Mouse (Mus musculus) urinary bladder, adult 2 months (tissue): Measurements from ENCODE around the gene Samd4b. TPM values are rescaled to one million over a fixed set of nuclear protein-coding genes. Genes with fewer than 3 reads are reported as not detected.
"Not testable (repeated sequence)": the region's sequence is repeated elsewhere in the genome, so short reads cannot be mapped to it uniquely, and the experiment has no call there.

Experiments used
- DNase-seq: peaks from one replicate; pipeline ENCODE4 v3.0.0; 2022; ENCODE audit warnings: low spot score
- polyA plus RNA-seq: library from polyadenylated mRNA; depleted of rRNA; stranded (reverse); fragments of >200 nt; gene quantifications from 2 replicates; pipeline ENCODE4 v1.2.3, GENCODE M21; 2012; rRNA removed

Samd4b gene
- polyA plus RNA-seq, result 49.9 and 54.5 TPM in 2 replicates

DNA sequence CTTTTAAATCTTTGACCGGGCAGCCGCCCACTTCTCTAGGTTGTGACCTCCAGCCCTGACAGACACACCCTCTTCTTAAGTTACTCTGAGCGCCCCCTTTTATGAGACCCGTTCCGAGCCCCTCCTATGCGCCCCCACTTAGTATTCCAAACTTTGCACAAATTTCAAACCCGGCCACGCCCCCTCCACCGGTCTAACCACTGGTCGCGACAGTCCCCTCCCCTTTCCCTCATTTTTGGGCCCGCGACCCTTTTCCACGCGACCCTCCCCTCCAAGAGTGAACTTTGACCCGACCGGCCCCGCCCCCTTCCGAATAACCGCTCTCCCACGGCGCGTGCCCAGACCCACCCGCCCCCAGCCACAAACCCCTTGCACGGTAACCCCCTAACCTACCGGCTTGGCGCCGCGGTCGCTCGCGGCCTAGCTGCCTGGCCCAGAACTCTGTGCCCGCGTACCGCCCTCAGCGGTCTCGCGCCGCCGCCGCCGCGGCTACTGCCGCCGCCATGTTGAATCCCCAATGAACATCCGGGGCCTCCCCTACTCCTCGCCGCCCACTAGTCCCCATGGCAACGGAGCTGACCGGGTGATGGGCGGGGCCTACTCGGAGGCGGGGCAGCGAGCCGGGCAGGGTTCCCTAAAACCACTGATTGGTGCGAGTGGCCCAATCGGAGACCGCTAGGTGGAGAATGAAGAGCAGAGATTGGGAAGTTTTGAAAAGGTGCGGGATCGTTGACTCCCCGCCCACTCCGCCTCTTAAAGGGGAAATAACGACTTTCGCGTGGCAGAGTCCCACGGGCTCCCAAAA lies at the start of gene Samd4b, which contains the start of gene Pak4:
Gene Samd4b (minus strand): TSS at position 503 of the 805 bp plus-strand sequence.
Gene Pak4 (minus strand): TSS at position 544 of the 805 bp plus-strand sequence.
- DNase-seq, result peak; percentile 95

DNA sequence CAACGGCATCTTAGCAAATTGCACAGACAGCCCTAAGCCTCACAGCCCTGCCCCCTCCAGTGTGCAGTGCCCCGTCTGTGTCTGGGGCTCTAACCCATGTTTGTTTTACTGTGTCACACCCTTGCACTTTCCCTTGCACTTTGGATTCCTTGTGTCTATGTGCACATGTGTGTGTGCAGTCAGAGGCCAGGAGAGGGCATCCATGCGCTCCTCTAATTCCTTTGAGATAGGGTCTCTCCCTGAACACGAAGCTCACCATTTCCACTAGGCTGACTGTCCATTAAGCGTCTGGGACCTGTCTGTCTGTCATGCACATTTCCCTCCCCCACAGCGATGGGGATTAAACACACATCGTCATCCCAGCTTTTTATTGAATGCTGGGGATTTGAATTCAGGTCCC lies 49.1 kb upstream of the Samd4b start:
- DNase-seq, result no peak

GRCm38 (mm10) chr7:28645947-28646475 lies 48.1 kb upstream of the Samd4b start:
- no peak for DNase-seq

GRCm38 (mm10) chr7:28645366-28645765 lies 47.4 kb upstream of the Samd4b start:
- DNase-seq, result no peak

- DNase-seq, result no peak
Observed at GRCm38 (mm10) chr7:28641546-28641945, 43.6 kb upstream of the Samd4b start.

DNA sequence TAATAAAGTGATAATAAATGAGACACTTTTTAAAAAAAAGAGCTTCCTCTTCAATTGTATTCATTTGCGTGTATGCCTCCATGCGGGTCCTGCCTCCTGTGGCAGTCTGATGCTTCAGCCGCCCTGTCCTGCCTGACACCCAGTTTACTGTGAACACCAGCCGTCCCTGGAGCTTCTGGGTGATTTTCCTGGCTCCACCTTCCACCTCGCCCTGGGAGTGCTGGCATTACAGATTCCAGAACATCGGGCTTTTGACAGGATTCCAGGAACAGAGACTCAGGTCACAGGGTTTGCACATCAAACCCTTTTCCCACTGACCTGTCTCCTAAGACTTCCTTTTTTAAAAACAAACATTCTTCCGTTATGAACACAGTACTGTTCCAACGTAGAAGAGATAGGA lies 39.6 kb upstream of the Samd4b start:
- no peak for DNase-seq

DNA sequence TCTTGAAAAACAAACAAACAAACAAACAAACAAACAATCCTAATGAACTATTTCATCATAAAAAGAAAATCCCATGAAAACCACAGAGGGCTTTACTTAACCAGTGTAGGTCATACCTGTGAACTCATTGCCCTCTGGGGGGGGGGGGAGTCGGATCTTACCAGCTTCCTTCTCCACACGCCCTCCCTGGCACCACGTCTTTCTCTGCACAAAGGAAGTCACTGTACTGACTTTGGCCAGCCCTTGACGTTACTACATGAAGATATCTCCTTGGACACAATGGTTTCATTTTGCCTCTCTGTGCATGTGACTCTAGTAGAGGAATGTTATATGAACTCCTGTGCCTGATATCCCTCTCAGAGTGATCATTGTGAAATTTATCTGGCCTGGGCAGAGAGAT lies 36.2 kb upstream of the Samd4b start:
- DNase-seq, result no peak

GRCm38 (mm10) chr7:28631073-28631472 lies 33.1 kb upstream of the Samd4b start, which contains the start of gene Acp7:
Gene Acp7 (minus strand): TSS chr7:28631332.
- no peak for DNase-seq

GRCm38 (mm10) chr7:28624791-28625190 lies 26.8 kb upstream of the Samd4b start:
- no peak for DNase-seq

GRCm38 (mm10) chr7:28619098-28619715 lies 21.3 kb upstream of the Samd4b start:
- DNase-seq, result no peak

- DNase-seq, result no peak
Observed at GRCm38 (mm10) chr7:28605951-28606350, 8.0 kb upstream of the Samd4b start.

DNA sequence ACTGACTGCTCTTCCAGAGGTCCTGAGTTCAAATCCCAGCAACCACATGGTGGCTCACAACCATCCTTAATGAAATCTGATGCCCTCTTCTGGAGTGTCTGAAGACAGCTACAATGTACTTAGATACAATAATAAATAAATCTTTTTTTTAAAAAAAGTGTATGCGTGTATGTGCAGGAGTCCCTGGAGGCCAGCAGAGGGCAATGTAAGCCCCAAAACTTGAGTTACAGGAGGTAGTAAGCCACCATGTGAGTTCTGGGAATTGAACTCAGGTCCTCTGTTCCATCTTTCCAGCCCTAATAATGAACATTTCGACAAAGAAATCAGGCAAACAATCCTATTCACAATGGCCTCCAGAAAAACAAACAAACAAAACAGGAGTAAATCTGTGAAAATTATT lies 5.8 kb upstream of the Samd4b start:
- DNase-seq, result not testable (repeated sequence)

- no peak for DNase-seq
Observed at GRCm38 (mm10) chr7:28603136-28603535, 5.2 kb upstream of the Samd4b start.

- no peak for DNase-seq
Observed at GRCm38 (mm10) chr7:28601668-28602067, 3.7 kb upstream of the Samd4b start.

- no peak for DNase-seq
Observed at GRCm38 (mm10) chr7:28601029-28601428, 3.1 kb upstream of the Samd4b start.

- DNase-seq, result no peak
Observed at GRCm38 (mm10) chr7:28598951-28599350, 1.0 kb upstream of the Samd4b start.

DNA sequence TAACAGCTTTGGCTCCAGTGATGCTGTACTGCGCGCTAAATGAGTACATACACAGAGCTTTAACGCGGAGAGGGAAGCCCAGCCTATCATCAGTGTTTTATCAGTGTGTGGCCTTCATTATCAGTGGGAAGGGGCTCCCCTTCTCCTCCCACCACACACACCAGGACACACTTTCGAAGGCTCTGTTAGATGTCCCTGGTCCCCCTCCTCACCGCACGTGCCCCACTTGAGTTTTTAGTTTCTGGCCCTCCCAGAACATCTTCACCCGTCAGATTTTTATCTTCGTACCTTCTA lies 720 bp downstream of the Samd4b start:
- DNase-seq, result no peak

GRCm38 (mm10) chr7:28596436-28597276 lies 1.3 kb downstream of the Samd4b start:
- DNase-seq, result no peak

DNA sequence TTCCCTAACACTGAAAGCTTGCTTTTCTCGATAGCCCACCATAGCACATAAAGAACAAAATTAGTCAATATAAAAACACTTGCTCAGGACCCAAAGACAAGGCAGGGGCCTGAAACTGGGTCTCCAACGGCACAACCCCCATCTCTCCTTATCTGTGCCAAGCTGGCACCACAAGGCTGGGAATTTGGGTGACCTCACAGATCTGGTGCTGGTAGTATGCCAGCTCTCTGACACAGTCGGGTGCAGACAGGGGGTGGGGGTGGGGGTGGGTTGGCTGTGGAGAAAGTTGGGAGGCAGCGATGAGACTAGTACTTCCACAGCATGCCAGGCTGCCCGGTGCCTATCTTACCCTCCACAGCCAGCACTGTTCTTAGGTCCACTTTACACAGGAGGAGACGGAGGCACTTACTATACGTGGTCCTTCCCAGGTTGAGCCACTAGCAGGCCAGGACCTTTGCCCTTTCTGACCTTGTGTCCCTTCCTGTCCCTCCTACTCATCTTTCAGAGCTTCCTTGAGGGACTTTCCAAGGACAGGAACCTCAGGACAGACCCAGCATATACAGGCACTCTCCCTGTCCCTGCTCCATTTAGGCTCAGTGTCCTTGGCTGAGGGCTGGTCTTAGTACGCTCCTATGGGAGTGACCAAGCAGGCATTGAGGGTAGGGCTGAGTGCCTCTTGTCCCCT lies 2.1 kb downstream of the Samd4b start:
- DNase-seq, result no peak

DNA sequence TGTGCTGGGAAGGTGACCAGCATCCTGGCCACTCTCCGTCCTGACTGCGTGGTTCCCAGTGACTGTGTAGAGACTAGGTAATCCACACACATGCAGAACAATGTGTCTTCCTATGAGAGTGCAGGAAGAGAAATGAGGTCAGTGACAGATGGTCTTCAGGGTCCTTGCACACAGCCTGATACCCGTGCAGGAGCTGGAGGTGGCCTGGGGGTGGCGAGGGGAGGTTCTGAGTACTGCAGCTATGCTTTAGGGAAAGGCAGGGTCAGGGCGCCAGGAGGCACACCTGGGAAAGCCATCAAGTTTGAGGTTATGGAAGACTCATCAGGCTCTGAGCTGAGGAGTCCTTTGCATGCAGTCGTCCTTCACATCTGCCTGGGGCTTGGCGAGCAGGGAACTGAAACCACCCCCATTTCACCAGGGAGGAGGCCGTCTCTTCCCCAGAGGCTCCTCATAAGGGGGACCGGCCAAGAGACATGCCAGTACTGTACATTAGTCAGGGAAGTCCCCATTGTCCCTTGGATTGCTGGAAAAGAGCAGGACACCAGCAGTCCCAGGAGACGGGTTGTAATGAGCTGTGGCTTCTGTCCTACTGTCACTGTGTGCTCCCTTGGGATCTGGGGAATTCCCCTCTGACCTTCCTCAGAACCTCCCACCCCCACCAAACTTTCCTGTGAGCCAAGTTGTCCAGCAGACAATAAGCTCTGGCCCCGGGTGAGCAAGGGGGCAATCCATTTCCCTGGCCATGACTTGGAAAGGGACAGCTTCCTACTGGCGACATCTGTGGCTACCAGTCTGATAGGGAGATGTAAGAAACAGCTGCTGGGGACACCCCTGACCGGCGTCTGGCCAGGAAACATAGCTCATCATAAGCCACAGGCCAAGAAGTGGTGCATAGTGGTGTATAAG lies 4.5 kb downstream of the Samd4b start:
- DNase-seq, result no peak

DNA sequence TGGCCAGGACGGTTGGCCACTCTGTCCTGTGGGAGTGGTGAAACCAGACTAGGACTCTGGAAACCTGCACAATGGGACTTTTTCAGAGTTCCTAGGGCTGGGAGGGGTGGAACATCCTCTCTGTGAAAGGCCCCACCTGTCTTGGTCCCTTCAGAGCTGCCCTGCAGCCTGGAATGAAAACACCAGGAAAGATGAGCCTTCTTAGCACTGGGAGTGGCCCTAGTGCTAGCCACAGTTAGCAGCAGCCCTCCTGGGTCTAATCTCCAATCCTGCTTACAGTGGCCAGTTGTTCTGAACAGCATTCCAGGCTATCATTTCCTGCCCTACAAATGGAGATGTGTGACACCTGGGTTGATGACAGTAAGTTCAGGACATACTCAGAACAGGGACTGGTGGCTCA lies 6.1 kb downstream of the Samd4b start:
- no peak for DNase-seq
